Mouse (Mus musculus): Measurements from ENCODE around the gene Pxk. TPM values are rescaled to one million over a fixed set of nuclear protein-coding genes. Genes with fewer than 3 reads are reported as not detected.
"Not testable (repeated sequence)": the region's sequence is repeated elsewhere in the genome, so short reads cannot be mapped to it uniquely, and the experiment has no call there.

Pxk gene
- polyA plus RNA-seq, 1 experiment from 2014 or later = 38.3 TPM

DNA sequence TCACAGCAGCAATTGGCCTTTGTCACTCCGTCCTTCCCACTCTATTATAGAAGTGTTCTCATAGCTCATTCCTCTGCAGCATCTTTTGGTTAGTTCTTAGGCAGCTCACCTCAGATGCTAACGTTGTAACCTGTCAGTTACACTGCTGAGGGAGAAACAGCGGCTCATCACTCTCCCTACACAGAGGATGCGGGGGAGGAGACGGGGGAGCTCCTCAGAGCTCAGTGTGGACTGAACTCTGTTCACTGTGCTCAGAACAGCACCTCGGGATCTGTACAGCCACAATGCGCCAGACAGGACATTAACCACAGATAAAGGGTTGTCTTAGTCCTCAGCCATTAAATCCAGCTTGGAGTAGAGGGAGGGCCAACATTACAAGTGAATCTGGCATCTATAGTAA, 66.5 kb downstream of the Pxk start:
- Histone ChIP-seq H3K4me1 (ENCODE audit: control insufficient read depth, insufficient read depth, low read length) (no peaks in the 10 kb centered on the region), H3K27ac (ENCODE audit: low read length) (no peak overlapping the region), H3K36me3 (ENCODE audit: control insufficient read depth, insufficient read depth) (peaks cover 53% of the 10 kb centered on the region), H3K9ac (ENCODE audit: low read length) (no peak overlapping the region), H3K27me3 (ENCODE audit: control insufficient read depth, insufficient read depth, low read length) (no peaks in the 10 kb centered on the region), H3K9me3 (replicated peaks; ENCODE audit: control insufficient read depth, low read length) (no peaks in the 10 kb centered on the region), H3K4me2 (ENCODE audit: low read depth, low read length) (no peak overlapping the region), H3K4me3 (ENCODE audit: low read length) (no peak overlapping the region)
- 69% methylated on average over 7 of the region's 7 CpGs for WGBS
- ATAC-seq (replicated peaks; ENCODE audit: extremely low read depth, insufficient read depth, low FRiP score) = no peak

DNA sequence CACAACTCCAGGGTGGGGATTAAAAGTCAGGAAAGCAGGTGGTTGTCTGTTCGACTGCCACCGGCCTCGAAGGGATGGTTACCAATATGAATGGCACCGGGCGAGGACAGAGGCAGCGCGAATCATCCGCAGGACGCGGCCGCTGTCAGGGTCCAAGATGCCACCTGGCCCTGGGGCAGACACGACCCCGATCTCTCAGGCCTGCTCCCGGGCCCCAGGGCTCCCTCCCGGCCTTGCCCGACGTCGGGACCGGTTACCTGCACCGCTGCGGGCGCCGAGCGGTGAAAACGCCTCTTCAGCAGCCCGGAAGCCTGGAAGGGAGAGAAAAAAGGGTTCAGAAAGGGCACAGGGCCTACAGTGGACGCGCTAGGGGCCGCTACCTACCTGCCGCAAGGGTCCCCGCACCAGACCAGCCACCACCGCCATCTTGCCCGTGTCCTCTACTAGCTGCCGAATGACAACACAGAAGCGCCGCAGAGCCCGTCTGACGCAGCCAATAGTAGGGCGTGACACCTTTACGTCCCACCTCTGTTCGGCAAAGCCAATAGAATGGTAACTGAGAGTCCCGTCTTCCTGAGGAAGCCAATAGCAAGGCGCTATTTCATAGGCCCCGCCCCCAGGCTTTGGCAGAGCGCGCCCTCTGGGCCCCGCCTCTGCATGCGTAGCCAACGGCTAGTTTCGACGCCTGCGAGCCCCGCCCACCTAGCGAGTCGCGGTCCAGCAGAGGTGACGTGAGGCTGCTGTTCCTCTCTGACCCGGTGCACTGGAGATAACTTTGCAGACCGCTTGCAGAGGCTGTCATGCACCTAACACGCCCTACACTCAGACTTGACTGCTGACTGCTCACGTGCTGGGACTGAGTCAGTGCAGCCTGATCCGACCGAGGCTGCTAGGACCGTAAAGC, 74.7 kb downstream of the Pxk start, which contains the start of gene Pdhb:
TSS of gene Pdhb (minus strand) at position 519 of the 904 bp plus-strand sequence.
- H3K27ac ChIP-seq (ENCODE audit: low read length) = peak within 1 kb of the TSS; percentile 95
- H3K27me3 ChIP-seq (ENCODE audit: control insufficient read depth, insufficient read depth, low read length) = no peaks in the 10 kb centered on the region
- peak; percentile 98 for ATAC-seq (replicated peaks; ENCODE audit: extremely low read depth, insufficient read depth, low FRiP score)
- peak within 1 kb of the TSS; percentile 78 for H3K4me2 ChIP-seq (ENCODE audit: low read depth, low read length)
- peaks cover 9% of the 10 kb centered on the region for H3K4me1 ChIP-seq (ENCODE audit: control insufficient read depth, insufficient read depth, low read length)
- H3K36me3 ChIP-seq (ENCODE audit: control insufficient read depth, insufficient read depth) = peaks cover 19% of the 10 kb centered on the region
- peak within 1 kb of the TSS; percentile 96 for H3K9ac ChIP-seq (ENCODE audit: low read length)
- H3K4me3 ChIP-seq (ENCODE audit: low read length) = peak within 1 kb of the TSS; percentile 87
- under 1% methylated on average over 64 of the region's 64 CpGs for WGBS
- no peaks in the 10 kb centered on the region for H3K9me3 ChIP-seq (replicated peaks; ENCODE audit: control insufficient read depth, low read length)

DNA sequence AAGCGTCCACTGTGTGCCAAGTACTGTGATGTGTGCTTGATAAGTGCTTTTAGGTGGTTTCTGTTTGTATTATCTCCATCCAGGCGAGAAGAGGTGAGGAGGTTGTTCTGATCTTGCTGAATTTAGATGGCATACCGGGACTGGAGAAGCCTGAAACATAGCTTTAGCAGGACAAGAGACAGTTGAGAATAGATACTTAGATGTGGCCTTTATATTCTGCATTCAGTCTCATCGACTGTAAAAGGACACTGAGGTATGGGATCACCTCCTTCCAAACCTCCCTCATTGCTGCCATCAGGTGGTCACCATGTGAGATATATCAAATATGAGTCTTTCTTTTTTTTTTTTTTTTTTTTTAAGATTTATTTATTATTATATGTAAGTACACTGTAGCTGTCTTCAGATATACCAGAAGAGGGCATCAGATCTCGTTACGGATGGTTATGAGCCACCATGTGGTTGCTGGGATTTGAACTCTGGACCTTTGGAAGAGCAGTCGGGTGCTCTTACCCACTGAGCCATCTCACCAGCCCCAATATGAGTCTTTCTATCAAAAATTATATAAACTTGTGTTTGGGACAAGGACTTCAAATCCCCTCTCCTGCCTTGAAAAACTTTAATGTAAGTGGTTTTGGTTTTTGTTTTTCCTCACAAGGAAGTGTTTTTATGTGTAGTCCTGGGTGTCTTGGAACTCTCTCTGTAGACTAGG, 75.7 kb downstream of the Pxk start:
- Histone ChIP-seq H3K4me3 (ENCODE audit: low read length) (peak overlapping the region; percentile 55), H3K4me2 (ENCODE audit: low read depth, low read length) (peak overlapping the region; percentile 78), H3K27ac (ENCODE audit: low read length) (peak overlapping the region; percentile 95), H3K9ac (ENCODE audit: low read length) (peak overlapping the region; percentile 64), H3K36me3 (ENCODE audit: control insufficient read depth, insufficient read depth) (peaks cover 15% of the 10 kb centered on the region)
- not testable (repeated sequence) for ATAC-seq (replicated peaks; ENCODE audit: extremely low read depth, insufficient read depth, low FRiP score); H3K4me1 ChIP-seq (ENCODE audit: control insufficient read depth, insufficient read depth, low read length); H3K9me3 ChIP-seq (replicated peaks; ENCODE audit: control insufficient read depth, low read length); H3K27me3 ChIP-seq (ENCODE audit: control insufficient read depth, insufficient read depth, low read length)
- WGBS = 19% methylated on average over 5 of the region's 7 CpGs

DNA sequence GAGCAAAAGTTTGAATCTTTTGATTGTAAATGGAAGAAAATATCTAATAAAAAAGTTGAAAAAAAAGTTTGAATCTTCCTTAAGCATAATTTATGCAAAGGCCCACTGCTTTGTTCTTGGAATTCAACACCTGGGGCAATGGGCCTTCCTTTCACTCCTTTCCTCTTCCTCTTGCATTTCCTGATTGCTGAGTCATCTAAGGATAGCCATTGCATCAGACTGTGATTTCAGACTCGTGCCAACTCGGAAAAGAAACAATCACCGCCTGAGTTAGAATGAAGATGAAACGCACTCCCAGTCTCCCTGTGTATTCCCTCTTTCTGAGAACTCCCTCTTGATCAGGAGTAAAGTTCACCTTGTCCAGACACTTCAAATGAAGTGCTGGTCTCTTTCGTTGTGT, 76.6 kb downstream of the Pxk start:
- H3K4me1 ChIP-seq (ENCODE audit: control insufficient read depth, insufficient read depth, low read length) = peaks cover 9% of the 10 kb centered on the region
- H3K9ac ChIP-seq (ENCODE audit: low read length) = no peak overlapping the region
- no peak for ATAC-seq (replicated peaks; ENCODE audit: extremely low read depth, insufficient read depth, low FRiP score)
- no peak overlapping the region for H3K4me2 ChIP-seq (ENCODE audit: low read depth, low read length)
- no peak overlapping the region for H3K4me3 ChIP-seq (ENCODE audit: low read length)
- WGBS = 69% methylated on average over 5 of the region's 5 CpGs
- peaks cover 8% of the 10 kb centered on the region for H3K36me3 ChIP-seq (ENCODE audit: control insufficient read depth, insufficient read depth)
- H3K27me3 ChIP-seq (ENCODE audit: control insufficient read depth, insufficient read depth, low read length) = no peaks in the 10 kb centered on the region
- no peaks in the 10 kb centered on the region for H3K9me3 ChIP-seq (replicated peaks; ENCODE audit: control insufficient read depth, low read length)
- H3K27ac ChIP-seq (ENCODE audit: low read length) = no peak overlapping the region

DNA sequence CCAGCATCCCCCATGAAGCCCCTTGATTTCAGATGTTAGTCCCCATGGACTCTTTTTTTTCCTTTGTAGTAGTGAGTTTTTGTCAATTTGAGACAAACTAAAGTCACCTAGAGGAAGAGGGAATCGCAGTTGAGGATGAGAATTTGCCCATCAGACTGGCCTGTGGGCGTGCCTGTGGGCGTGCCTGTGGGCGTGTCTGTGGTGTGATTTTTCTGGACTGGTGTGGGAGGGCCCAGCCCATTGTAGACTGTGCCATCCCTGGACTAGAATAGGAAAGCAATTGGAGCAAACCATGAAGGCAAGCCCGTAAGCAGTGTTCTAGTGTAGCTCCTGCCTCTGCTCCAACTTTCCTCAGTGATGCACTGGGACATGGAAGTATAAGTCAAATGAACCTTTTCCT, 78.2 kb downstream of the Pxk start:
- H3K27me3 ChIP-seq (ENCODE audit: control insufficient read depth, insufficient read depth, low read length) = no peaks in the 10 kb centered on the region
- H3K4me3 ChIP-seq (ENCODE audit: low read length) = no peak overlapping the region
- no peaks in the 10 kb centered on the region for H3K36me3 ChIP-seq (ENCODE audit: control insufficient read depth, insufficient read depth)
- H3K9me3 ChIP-seq (replicated peaks; ENCODE audit: control insufficient read depth, low read length) = no peaks in the 10 kb centered on the region
- H3K4me1 ChIP-seq (ENCODE audit: control insufficient read depth, insufficient read depth, low read length) = peaks cover 7% of the 10 kb centered on the region
- H3K9ac ChIP-seq (ENCODE audit: low read length) = no peak overlapping the region
- ATAC-seq (replicated peaks; ENCODE audit: extremely low read depth, insufficient read depth, low FRiP score) = no peak
- H3K4me2 ChIP-seq (ENCODE audit: low read depth, low read length) = no peak overlapping the region
- no peak overlapping the region for H3K27ac ChIP-seq (ENCODE audit: low read length)
- WGBS = 55% methylated on average over 5 of the region's 5 CpGs

DNA sequence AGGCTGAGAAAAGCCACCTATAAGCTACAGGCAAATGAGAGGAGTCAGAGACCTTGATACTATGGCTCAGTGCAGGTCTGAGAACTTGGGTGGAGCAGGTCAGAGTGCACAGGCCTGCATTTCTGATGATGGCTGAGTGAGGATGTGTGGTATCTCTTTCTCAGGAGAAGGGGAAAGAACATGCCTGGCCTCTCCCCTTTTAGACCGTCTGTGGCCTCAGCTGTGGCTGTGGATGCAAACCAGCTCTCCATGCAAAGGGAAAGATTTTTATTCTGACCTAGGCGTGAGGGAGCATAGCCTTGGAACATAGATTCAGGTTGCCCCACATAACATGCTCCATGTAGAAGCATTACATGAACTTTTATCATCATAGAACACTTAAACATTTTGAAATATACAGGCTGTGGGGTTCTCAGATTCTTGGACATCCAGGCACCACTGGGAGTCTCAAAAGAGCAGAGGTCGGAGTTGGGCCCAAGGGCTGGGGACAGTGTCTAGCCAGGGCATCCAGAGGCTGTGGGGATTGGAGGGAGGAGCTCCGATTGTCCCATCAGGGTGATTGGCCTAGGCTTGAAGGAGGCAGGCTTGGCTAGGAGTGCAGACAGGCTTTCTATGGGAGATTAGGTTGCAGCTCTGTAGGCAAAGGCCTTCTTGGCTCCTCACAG, 82.5 kb downstream of the Pxk start:
- Histone ChIP-seq H3K36me3 (ENCODE audit: control insufficient read depth, insufficient read depth) (no peaks in the 10 kb centered on the region), H3K4me3 (ENCODE audit: low read length) (no peak overlapping the region), H3K9ac (ENCODE audit: low read length) (no peak overlapping the region), H3K4me2 (ENCODE audit: low read depth, low read length) (no peak overlapping the region), H3K27me3 (ENCODE audit: control insufficient read depth, insufficient read depth, low read length) (no peaks in the 10 kb centered on the region), H3K27ac (ENCODE audit: low read length) (no peak overlapping the region), H3K9me3 (replicated peaks; ENCODE audit: control insufficient read depth, low read length) (0 out of 2 replicates have a peak, but pooled peaks cover 4% of the 10 kb centered on the region), H3K4me1 (ENCODE audit: control insufficient read depth, insufficient read depth, low read length) (no peaks in the 10 kb centered on the region)
- no peak for ATAC-seq (replicated peaks; ENCODE audit: extremely low read depth, insufficient read depth, low FRiP score)
- WGBS = 63% methylated on average over 4 of the region's 4 CpGs

DNA sequence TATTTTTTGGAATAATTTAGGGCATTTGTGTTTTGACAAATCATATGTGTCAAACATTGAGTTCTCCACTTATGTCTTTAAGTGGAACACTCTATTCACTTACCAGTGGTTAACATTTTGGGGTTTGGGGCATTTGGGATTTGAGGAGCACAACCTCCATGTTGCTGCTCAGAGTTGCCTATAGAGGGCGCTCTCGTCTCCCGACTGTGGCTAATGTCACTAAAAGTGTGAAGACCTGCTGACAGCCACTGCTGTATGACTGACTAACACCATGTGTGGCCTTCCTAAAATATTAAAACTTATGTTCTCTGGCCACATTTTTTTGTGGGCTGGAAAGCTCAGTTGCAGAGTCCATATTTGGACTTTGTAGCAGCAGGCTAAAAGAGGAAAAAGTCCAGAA, 85.3 kb downstream of the Pxk start:
- Histone ChIP-seq H3K4me2 (ENCODE audit: low read depth, low read length) (no peak overlapping the region), H3K36me3 (ENCODE audit: control insufficient read depth, insufficient read depth) (no peaks in the 10 kb centered on the region), H3K27ac (ENCODE audit: low read length) (no peak overlapping the region), H3K27me3 (ENCODE audit: control insufficient read depth, insufficient read depth, low read length) (no peaks in the 10 kb centered on the region), H3K9ac (ENCODE audit: low read length) (no peak overlapping the region), H3K4me3 (ENCODE audit: low read length) (no peak overlapping the region), H3K4me1 (ENCODE audit: control insufficient read depth, insufficient read depth, low read length) (no peaks in the 10 kb centered on the region), H3K9me3 (replicated peaks; ENCODE audit: control insufficient read depth, low read length) (0 out of 2 replicates have a peak, but pooled peaks cover 4% of the 10 kb centered on the region)
- 61% methylated on average over 3 of the region's 3 CpGs for WGBS
- ATAC-seq (replicated peaks; ENCODE audit: extremely low read depth, insufficient read depth, low FRiP score) = no peak

DNA sequence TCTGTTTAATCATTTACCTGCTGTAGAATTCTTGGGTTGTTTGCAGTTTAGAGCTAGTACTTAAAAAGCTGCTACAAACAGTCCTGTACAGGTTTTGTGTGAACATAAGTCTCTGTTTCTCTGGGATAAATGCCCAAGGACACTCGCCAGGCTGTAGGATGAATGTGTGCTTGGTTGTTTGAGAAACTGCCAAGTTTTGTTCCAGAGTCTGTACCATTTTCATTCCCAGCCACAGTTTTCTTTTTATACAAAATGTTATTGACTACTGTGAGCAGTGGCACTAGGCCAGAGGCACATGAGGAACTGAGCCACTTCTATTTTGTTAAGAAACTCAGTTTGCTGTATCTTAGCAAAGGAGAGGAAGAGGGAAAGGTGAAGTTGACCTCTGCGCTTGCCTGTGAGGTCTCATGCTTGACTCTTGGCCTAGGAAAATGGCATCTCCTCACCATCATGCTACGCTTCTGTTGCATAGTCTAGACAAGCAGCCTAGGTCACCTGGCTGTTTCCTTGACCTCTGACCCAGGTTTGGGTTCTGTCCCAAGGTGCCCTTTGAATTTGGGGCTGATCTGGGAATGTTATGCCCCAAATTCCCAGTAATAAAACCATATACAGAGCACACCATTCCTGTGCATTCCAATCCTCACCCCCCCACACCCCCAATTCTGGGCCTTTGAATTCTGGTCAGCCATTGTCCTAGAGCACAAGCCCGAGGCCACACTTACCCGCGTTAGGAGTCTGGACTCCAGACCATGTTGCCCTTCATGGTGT, 88.5 kb downstream of the Pxk start:
- ATAC-seq (replicated peaks; ENCODE audit: extremely low read depth, insufficient read depth, low FRiP score) = no peak
- no peak overlapping the region for H3K4me3 ChIP-seq (ENCODE audit: low read length)

More for the DNA sequence above, 88.5 kb downstream of the Pxk start:
- Histone ChIP-seq H3K36me3 (ENCODE audit: control insufficient read depth, insufficient read depth) (no peaks in the 10 kb centered on the region), H3K4me2 (ENCODE audit: low read depth, low read length) (no peak overlapping the region), H3K27ac (ENCODE audit: low read length) (no peak overlapping the region), H3K9me3 (replicated peaks; ENCODE audit: control insufficient read depth, low read length) (0 out of 2 replicates have a peak, but pooled peaks cover 4% of the 10 kb centered on the region), H3K27me3 (ENCODE audit: control insufficient read depth, insufficient read depth, low read length) (no peaks in the 10 kb centered on the region), H3K4me1 (ENCODE audit: control insufficient read depth, insufficient read depth, low read length) (no peaks in the 10 kb centered on the region), H3K9ac (ENCODE audit: low read length) (no peak overlapping the region)
- 79% methylated on average over 6 of the region's 6 CpGs for WGBS
